Mouse (Mus musculus) kidney, postnatal 25 days (tissue): ENCODE measurements around the gene Slc26a5.

Source experiments
- DNase-seq, 2 experiments: peaks; one replicate each; pipeline ENCODE4 v3.0.0; 2021; ENCODE audit warnings: mixed read lengths in 2 of 2

The Slc26a5 gene

GRCm38 (mm10) chr5:21865346-21866107 lies at the start of gene Slc26a5:
Gene Slc26a5, minus strand, starts transcription at chr5:21865604.
- DNase-seq = peak in 1 of 2 experiments; percentile 37

- DNase-seq = no peak
Observed at GRCm38 (mm10) chr5:21914776-21915175, 49.4 kb upstream of the Slc26a5 start.

GRCm38 (mm10) chr5:21912835-21913530 lies 47.6 kb upstream of the Slc26a5 start:
- no peak for DNase-seq

GRCm38 (mm10) chr5:21910726-21911125 lies 45.3 kb upstream of the Slc26a5 start:
- no peak for DNase-seq

DNA sequence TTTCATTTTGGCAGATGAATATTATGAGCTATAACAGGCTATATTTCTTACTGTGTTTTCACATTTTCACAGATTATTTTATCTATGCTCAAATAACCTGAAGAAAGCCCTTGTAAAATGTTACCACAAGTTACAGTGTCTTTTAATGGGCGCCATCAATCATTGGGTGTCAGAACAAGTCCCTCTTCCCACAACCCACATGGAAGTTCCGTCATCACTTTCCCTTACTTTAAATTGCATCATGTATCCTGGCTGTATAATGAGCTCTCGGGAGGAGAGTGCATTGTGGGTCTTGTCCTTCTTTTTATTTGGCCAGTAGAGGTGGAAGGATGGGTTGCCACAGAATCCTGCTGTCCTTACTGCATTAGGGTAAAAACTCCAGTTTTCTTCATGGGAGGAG lies 44.3 kb upstream of the Slc26a5 start:
- DNase-seq = no peak

DNA sequence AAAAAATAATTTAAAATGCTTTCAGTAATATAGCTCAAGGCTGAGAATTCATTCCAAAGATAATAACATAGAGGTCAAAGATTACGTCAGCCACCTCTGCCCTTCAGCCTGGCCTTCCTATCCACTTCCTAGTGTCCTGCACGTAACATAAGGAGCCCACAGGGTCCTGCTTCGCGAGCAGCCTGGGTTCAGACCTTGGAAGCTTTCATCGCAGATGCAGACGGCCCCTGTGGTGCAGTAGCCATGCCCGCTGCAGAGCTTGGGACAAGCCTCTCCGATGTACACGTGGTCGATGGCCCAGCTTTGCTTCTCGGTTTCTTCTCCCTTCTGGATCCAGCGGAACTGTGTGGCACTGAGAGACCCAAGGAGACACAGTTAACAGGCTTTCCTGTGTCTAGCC lies 36.0 kb upstream of the Slc26a5 start:
- no peak for DNase-seq

DNA sequence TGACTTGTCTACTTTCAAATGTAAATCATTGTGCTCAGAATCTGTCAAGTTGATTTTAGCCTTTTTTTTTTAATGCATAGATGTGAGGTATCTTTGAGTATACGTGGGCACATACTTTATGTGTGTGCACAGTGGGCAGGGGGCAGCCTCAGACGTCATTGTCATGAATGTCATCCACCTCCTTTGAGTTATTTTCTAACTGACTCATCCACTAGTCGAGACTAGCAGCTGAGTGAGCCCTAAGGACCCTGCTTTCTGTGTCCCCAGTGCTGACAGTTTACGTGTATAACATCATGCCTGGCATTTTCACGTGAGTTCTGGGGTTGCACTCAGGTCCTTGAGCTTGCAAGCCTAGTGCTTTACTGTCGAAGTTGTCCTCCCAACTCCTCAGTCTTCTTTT lies 35.5 kb upstream of the Slc26a5 start:
- DNase-seq = no peak

- DNase-seq = no peak
Observed at GRCm38 (mm10) chr5:21898875-21899274, 33.5 kb upstream of the Slc26a5 start.

- DNase-seq = no peak
Observed at GRCm38 (mm10) chr5:21896586-21896985, 31.2 kb upstream of the Slc26a5 start.

DNA sequence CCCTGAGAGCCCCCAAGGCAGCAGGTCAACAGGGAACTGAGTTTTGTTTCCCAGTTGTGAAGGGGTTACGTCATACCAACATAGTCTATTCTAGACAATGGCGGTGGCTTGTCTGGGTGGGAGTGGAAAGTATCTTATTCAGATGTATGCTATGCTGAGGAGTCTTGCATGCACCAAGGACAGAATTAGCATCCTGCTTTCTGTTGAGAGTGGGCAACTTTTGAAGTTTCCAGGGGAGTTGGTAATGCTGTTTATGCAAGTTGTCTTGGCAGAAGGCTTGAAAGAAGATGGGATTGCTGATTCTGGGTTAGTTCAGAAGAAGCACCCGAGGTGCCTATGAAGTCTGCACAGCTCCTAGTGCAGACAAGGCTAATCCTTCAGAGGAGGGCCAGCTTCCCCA lies 28.8 kb upstream of the Slc26a5 start:
- DNase-seq = no peak

GRCm38 (mm10) chr5:21866750-21867149 lies 1.3 kb upstream of the Slc26a5 start:
- no peak for DNase-seq

DNA sequence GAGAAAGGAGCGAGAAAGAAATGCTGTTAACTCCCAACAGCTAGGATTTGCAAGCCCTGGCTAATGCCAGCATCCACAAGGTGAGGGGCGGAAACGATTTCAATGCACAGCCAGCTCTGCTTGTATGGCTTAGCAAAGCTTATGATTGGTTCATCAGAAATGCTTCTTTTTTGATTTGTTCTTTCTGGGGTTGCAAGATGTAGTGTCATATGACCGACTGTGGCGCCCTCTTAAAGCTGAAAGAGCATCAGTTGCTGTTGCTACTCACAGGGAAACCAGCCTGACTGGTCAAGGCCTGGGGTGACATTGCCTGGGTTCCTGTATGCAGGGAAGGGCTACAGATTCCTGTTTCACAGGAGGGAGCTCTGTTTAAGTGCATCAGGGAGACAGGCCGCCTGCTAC lies 908 bp upstream of the Slc26a5 start:
- no peak for DNase-seq

GRCm38 (mm10) chr5:21858653-21859052 lies 6.8 kb downstream of the Slc26a5 start:
- DNase-seq = no peak

DNA sequence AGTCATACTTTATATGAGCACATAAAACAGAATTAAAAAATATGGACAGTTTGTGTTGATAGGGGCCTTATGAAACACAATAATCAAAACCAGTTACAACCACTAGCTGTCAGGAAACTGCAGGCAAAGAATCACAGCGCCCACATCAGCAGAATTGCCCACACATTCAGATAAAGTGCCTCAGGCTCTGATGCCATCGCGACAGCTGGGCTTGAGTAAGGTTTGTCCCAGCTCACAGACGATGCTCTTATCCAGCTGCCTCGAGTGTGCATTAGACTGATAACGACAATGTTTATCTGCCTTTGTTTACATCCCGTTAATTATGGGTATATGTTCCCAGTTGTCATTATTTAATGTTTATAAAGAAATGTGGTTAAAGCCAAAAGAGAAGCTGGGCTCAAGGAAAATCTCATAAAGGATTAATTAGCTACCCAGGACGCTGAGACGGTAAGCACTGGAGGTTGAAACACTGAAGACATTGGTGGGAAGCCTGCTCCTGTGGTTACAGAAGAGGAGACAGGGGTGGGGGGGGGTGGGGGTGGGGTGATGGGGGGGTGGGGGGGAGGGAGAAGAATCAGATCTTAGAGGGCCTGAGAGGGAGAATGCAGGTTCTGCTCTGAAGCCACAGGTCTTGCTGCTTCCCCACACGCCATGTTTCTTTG lies 13.6 kb downstream of the Slc26a5 start:
- DNase-seq = no peak

GRCm38 (mm10) chr5:21847438-21847837 lies 18.0 kb downstream of the Slc26a5 start:
- DNase-seq = no peak

- DNase-seq = no peak
Observed at GRCm38 (mm10) chr5:21846616-21847290, 18.7 kb downstream of the Slc26a5 start.

GRCm38 (mm10) chr5:21844676-21845075 lies 20.7 kb downstream of the Slc26a5 start:
- no peak for DNase-seq

GRCm38 (mm10) chr5:21831761-21832160 lies 33.6 kb downstream of the Slc26a5 start:
- no peak for DNase-seq

DNA sequence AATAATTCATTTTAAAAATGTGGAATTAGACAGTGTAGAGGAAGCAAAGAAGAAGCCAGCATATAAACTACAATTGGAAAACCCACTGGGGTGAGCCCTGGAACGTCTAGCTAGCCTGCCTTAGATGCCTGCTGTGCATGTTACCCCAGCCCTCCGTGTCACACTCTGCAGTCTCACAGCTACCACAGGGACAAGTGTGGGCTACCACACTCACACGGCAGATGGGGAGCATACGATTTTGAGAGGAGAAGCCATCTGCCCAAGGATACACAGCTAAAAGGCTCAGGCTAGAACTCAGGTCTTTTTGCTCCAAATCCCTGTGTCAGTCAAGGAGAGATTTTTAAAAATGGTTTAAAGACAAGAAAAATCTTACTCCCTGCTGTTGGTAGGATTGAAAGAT lies 36.5 kb downstream of the Slc26a5 start:
- DNase-seq = no peak

DNA sequence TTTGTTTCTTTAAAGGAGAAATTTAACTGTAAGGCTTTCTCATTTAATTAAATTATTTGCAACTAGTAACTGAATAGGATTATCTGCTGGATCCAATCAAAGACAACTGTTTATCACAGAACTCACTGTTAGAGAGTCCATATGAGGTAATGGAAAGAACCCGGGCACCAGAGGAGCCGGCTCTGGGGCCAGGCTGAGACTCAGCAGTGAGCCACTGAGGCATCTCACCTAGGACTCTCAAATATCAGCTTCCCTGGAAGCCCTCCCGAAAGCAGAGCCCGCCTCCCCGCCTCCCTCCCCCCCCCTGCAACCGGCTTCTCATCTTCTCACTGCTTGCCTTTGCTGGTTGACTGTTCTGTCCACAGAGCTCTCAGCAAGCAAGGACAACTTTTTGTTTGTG lies 37.8 kb downstream of the Slc26a5 start:
- DNase-seq = no peak

DNA sequence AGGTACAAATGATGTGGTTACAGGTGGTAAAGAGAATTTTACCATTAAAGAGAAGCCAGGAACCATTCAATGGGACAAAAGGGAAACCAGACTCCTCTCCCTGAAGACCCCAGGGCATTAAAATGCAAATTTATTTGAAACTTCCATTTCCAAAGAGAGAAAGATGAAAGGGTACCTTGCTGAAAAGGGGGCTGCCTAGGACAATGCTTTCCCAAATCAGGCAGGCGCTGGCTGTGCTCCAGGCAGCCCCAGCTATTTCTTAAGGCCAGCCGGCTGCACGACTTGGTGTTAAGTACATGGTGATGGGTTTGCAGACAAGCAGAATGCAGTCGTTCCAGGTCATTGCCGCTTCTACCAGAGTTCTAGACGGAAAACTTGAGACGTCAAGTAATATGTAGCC lies 39.0 kb downstream of the Slc26a5 start:
- DNase-seq = no peak

- DNase-seq = peak in 1 of 2 experiments; percentile 53
Observed at GRCm38 (mm10) chr5:21813994-21814393, 51.4 kb downstream of the Slc26a5 start.

- peak in 1 of 2 experiments; percentile 26 for DNase-seq
Observed at GRCm38 (mm10) chr5:21810924-21811323, 54.5 kb downstream of the Slc26a5 start.
